Mouse (Mus musculus): ENCODE measurements at regions not wholly inside any gene's neighbourhood (a gene's known extent, or its start where the extent isn't known, plus 50 kb on each side); places are given as distances from the start of the nearest gene placed in this dataset.
A peak's percentile ranks its signal among the peaks of the same experiment; 100 is the strongest.

DNA sequence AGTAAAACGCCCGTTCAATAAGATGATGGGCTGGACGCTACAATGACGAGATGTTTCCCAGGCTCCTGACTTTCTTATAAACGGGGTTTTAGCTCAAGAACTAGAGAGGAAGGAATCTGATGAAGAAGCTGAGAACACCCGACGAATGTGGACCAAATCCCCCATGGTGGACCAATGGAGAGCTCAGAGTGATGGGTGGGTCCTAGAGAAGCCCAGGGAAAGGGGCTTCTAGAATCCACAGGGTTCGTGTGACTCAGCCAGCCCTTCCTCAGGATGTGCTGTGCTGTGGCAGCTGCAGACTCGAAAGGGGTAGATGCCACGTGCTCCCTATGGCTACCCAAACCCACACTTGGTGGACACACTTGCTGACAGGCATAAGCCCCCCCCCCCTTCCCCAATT, 318.2 kb downstream of the Med13l start:
- no peak overlapping the region for H3K4me3 ChIP-seq (replicated peaks; ENCODE audit: low read length)
- ATAC-seq (ENCODE audit: low FRiP score, low read depth) (no peak), DNase-seq (ENCODE audit: low spot score) (no peak)
- H3K27ac ChIP-seq (replicated peaks; ENCODE audit: low read depth, low read length), result no peak overlapping the region
- WGBS, result 24% methylated on average over 10 of the region's 10 CpGs
- peaks cover 37% of the 10 kb centered on the region for H3K27me3 ChIP-seq (ENCODE audit: control insufficient read depth, insufficient read depth, low read length)
- no peak overlapping the region for H3K4me2 ChIP-seq (replicated peaks; ENCODE audit: low read depth, low read length, severe bottlenecking)
- no peaks in the 10 kb centered on the region for H3K36me3 ChIP-seq (ENCODE audit: control insufficient read depth, insufficient read depth, low read length)
- no peak overlapping the region for H3K9ac ChIP-seq (ENCODE audit: low read depth, low read length, severe bottlenecking)
- TF ChIP-seq POLR2A (IDR thresholded peaks at IDR 0.05; ENCODE audit: borderline replicate concordance, extremely low read depth, insufficient read depth, insufficient read length), result no peak
- peaks cover 6% of the 10 kb centered on the region; the same call in 1 of the 2 replicates for H3K4me1 ChIP-seq (ENCODE audit: control insufficient read depth, insufficient read depth, low read length)
- no peaks in the 10 kb centered on the region for H3K9me3 ChIP-seq (ENCODE audit: control insufficient read depth, low read length)

- DNase-seq (ENCODE audit: low spot score) (peak; percentile 91), ATAC-seq (ENCODE audit: low FRiP score, low read depth) (peak; percentile 50)
- TF ChIP-seq POLR2A (IDR thresholded peaks at IDR 0.05; ENCODE audit: borderline replicate concordance, extremely low read depth, insufficient read depth, insufficient read length), result no peak
- H3K4me2 ChIP-seq (replicated peaks; ENCODE audit: low read depth, low read length, severe bottlenecking), result no peak overlapping the region
- WGBS, result 15% methylated on average over 13 of the region's 13 CpGs
- H3K4me3 ChIP-seq (replicated peaks; ENCODE audit: low read length), result no peak overlapping the region
- peaks cover 6% of the 10 kb centered on the region; the same call in 1 of the 2 replicates for H3K4me1 ChIP-seq (ENCODE audit: control insufficient read depth, insufficient read depth, low read length)
- no peaks in the 10 kb centered on the region for H3K36me3 ChIP-seq (ENCODE audit: control insufficient read depth, insufficient read depth, low read length)
- H3K27me3 ChIP-seq (ENCODE audit: control insufficient read depth, insufficient read depth, low read length), result peaks cover 33% of the 10 kb centered on the region
- no peaks in the 10 kb centered on the region for H3K9me3 ChIP-seq (ENCODE audit: control insufficient read depth, low read length)
- no peak overlapping the region for H3K27ac ChIP-seq (replicated peaks; ENCODE audit: low read depth, low read length)
- H3K9ac ChIP-seq (ENCODE audit: low read depth, low read length, severe bottlenecking), result no peak overlapping the region
Observed at GRCm38 (mm10) chr5:118879808-118880478, 319.5 kb downstream of the Med13l start.

DNA sequence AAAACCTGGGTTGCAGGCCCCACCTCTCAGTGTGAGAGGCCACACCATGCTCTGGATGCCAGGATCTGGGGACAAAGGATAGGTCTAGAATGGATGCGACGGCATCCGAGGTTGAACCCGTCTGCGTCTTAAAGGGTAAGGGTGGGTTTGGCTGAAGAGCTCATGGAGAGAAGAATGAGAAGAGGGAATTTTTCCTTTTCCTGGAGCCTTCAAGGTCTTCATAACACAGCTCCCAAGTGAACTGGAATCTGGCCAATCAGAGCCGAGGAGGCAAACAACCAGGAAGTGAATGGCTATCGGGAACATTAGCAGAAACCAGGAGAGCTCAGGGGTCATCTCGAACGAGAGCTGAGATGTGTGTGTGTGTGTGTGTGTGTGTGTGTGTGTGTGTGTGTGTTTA, 320.1 kb downstream of the Med13l start:
- DNase-seq (ENCODE audit: low spot score), result no peak
- ATAC-seq (ENCODE audit: low FRiP score, low read depth), result no peak
- peaks cover 31% of the 10 kb centered on the region for H3K27me3 ChIP-seq (ENCODE audit: control insufficient read depth, insufficient read depth, low read length)

DNA sequence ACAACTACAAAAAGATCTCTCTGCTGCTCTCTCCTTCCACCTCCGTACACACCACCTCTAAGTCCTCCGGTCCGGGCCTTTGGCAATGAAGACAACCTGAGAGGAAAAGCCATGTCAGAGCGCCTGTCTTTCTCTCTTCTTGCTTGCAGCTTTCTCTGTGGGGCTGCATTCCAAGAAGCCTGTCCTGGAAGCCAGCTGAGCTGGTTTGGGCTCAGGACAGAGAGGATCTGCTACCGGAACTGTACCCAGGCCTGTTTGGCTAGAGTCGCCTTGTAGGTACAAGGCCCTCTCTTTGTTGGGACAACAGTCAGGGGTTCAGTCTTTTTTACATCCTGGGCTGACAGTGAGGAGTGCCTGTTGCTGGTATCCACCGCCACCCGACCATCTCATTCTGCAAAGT, 321.4 kb downstream of the Med13l start:
- Histone ChIP-seq H3K36me3 (ENCODE audit: control insufficient read depth, insufficient read depth, low read length) (no peaks in the 10 kb centered on the region), H3K27me3 (ENCODE audit: control insufficient read depth, insufficient read depth, low read length) (peaks cover 26% of the 10 kb centered on the region), H3K9ac (ENCODE audit: low read depth, low read length, severe bottlenecking) (no peak overlapping the region), H3K4me2 (replicated peaks; ENCODE audit: low read depth, low read length, severe bottlenecking) (no peak overlapping the region), H3K9me3 (ENCODE audit: control insufficient read depth, low read length) (no peaks in the 10 kb centered on the region), H3K4me3 (replicated peaks; ENCODE audit: low read length) (no peak overlapping the region), H3K27ac (replicated peaks; ENCODE audit: low read depth, low read length) (no peak overlapping the region), H3K4me1 (ENCODE audit: control insufficient read depth, insufficient read depth, low read length) (peaks cover 6% of the 10 kb centered on the region; the same call in 1 of the 2 replicates)
- DNase-seq (ENCODE audit: low spot score), result no peak
- 87% methylated on average over 8 of the region's 8 CpGs for WGBS
- no peak for ATAC-seq (ENCODE audit: low FRiP score, low read depth)
- no peak for TF ChIP-seq POLR2A (IDR thresholded peaks at IDR 0.05; ENCODE audit: borderline replicate concordance, extremely low read depth, insufficient read depth, insufficient read length)

More for the DNA sequence above, 320.1 kb downstream of the Med13l start:
- H3K36me3 ChIP-seq (ENCODE audit: control insufficient read depth, insufficient read depth, low read length), result no peaks in the 10 kb centered on the region
- no peak overlapping the region for H3K9ac ChIP-seq (ENCODE audit: low read depth, low read length, severe bottlenecking)
- 77% methylated on average over 9 of the region's 9 CpGs for WGBS
- H3K27ac ChIP-seq (replicated peaks; ENCODE audit: low read depth, low read length), result no peak overlapping the region
- no peak for TF ChIP-seq POLR2A (IDR thresholded peaks at IDR 0.05; ENCODE audit: borderline replicate concordance, extremely low read depth, insufficient read depth, insufficient read length)
- no peaks in the 10 kb centered on the region for H3K9me3 ChIP-seq (ENCODE audit: control insufficient read depth, low read length)
- no peak overlapping the region for H3K4me2 ChIP-seq (replicated peaks; ENCODE audit: low read depth, low read length, severe bottlenecking)
- no peak overlapping the region for H3K4me3 ChIP-seq (replicated peaks; ENCODE audit: low read length)
- H3K4me1 ChIP-seq (ENCODE audit: control insufficient read depth, insufficient read depth, low read length), result peaks cover 6% of the 10 kb centered on the region; the same call in 1 of the 2 replicates

DNA sequence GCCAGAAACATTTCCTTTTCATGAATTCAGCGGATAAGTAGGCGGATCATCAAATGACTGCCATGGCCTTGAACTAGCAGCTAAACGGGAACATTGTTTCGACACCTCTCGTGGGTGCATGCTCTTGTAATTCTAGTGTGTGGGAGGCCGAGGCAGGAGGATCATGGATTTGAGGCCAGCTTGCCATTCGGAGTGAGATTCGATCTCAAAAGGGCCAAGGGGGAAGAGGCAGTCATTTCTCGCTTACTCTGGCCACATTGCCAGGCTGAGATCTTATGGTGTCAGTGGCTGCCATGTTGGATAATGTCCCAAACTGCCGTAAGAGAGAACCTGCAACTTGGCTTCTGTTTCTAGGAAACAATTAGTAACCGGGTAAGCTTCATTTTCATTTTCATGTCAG, 327.7 kb downstream of the Med13l start:
- ATAC-seq (ENCODE audit: low FRiP score, low read depth) (no peak), DNase-seq (ENCODE audit: low spot score) (no peak)
- H3K4me1 ChIP-seq (ENCODE audit: control insufficient read depth, insufficient read depth, low read length), result peaks cover 5% of the 10 kb centered on the region; the same call in 1 of the 2 replicates
- H3K9ac ChIP-seq (ENCODE audit: low read depth, low read length, severe bottlenecking), result no peak overlapping the region
- H3K9me3 ChIP-seq (ENCODE audit: control insufficient read depth, low read length), result no peaks in the 10 kb centered on the region
- no peaks in the 10 kb centered on the region for H3K36me3 ChIP-seq (ENCODE audit: control insufficient read depth, insufficient read depth, low read length)
- no peak overlapping the region for H3K27ac ChIP-seq (replicated peaks; ENCODE audit: low read depth, low read length)
- H3K4me3 ChIP-seq (replicated peaks; ENCODE audit: low read length), result no peak overlapping the region
- TF ChIP-seq POLR2A (IDR thresholded peaks at IDR 0.05; ENCODE audit: borderline replicate concordance, extremely low read depth, insufficient read depth, insufficient read length), result no peak
- WGBS, result 89% methylated on average over 11 of the region's 11 CpGs
- H3K27me3 ChIP-seq (ENCODE audit: control insufficient read depth, insufficient read depth, low read length), result no peaks in the 10 kb centered on the region
- H3K4me2 ChIP-seq (replicated peaks; ENCODE audit: low read depth, low read length, severe bottlenecking), result no peak overlapping the region

Data from limb, embryonic 14.5 days (tissue).